Mouse (Mus musculus): Measurements from ENCODE around the gene March6.

DNA sequence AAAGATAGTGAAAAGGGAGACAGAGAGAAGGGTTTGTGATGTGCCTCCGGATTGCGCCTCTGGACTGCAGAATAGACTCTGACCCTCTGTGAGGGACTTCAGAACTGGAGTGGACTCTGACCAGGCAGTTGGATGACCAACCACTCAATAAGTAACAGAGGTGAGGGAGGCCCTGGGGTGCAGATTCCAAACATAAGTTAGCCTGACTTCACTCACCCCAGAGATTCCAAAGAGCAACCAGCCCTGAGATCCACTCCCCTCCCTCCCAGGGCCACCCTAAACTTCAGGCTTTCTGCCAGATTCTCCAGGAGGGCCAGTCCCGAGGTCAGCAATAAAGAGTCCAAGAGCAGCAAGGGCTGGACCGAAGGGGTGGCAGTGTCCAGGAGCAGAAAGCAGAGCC lies 123.4 kb downstream of the March6 start:
- TF ChIP-seq POLR2A (IDR thresholded peaks at IDR 0.05; ENCODE audit: borderline replicate concordance, insufficient read depth, low read length), result no peak
- TF ChIP-seq CTCF (IDR thresholded peaks at IDR 0.05; ENCODE audit: borderline replicate concordance, insufficient read depth, low read depth, low read length), result no peak

All from cerebellum, adult 2 months (tissue).